Mouse (Mus musculus): ENCODE data around the gene Nucb2.

Gene Nucb2

DNA sequence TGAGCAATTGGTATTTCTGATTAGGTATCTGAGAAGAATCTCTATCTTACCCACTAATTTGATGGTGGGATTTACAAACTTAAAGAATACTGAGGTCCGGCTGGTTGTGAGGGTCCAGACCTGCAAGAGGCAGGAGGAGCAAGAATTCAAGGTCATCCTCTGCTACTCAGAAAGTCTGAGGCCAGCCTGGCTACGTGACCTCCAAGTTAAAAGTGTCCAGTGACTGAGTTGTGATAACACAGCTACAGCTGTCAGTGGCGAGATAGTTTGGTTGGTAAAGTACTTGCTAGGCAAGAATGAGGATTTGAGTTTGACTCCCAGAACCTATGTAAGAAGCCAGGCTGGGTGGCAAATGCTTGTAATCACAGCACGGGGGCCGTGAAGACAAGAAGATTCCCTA is 14.0 kb downstream of the Nucb2 start:
- in situ Hi-C loops (cut with MboI, MseI) = loop anchor here in 1 of 2 experiments (5.0 kb wide), 1 partner anchor 61 kb away; no protein-coding TSS in a partner anchor

DNA sequence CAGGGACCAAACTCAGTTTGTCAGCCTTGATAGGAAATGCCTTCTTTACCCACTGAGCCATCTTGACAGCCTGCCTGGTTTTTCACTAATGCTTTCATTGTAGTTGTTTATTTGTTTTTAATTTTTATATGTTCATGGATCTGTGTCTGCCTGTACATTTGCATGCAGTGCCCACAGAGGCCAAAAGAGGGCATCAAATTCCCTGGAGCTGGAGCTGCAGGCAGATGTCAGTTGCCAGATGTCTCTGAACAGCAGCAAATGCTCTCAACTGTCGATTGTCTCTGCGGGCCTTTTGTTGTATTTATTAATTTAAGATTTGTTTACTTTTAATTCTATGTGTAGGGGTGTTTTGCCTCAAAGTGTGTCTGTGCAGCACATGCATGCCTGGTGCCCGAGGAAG is 15.6 kb downstream of the Nucb2 start:
- in situ Hi-C loops (cut with MboI, MseI) = loop anchor here in 1 of 2 experiments (5.0 kb wide), 1 partner anchor 63 kb away; no protein-coding TSS in a partner anchor

DNA sequence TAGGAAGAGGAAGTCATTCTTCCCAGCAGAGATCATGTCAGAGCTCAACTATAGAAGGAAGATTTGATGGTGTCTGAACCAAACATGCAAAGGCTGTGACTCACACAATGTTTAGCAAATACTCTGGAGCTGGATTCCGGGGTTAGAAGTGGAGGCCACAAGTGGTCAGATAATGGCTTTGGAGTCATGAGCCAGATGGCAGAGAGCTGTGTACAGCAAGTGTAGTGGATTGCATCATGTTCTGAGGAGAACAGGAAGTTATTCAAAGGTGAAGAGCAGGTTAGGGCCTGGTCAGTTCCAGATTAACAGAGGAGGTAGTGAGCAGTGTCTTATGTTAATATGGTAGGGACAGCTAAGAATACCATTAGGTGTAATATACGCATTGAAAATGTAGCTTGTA is 20.4 kb downstream of the Nucb2 start:
- in situ Hi-C loops (cut with MboI, MseI) = no loop called here

DNA sequence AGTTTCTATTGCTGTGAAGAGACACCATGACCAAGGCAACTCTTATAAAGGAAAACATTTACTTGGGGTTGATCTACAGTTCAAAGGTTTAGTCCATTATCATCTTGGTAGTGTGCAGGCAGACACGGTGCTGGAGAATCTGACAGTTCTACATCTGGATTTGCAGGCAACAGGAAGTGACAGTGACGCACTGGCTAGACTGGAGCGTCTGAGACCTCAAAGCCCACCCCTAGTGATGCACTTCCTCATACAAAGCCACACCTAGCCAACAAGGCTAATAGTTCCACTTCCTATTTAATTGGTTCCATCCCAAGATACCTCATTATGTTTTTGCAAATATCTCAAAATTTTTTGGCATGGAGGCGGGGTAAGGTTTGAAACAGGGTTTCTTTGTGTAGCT is 25.6 kb downstream of the Nucb2 start:
- in situ Hi-C loops (cut with MboI, MseI) = loop anchor here in 1 of 2 experiments (5.0 kb wide), 1 partner anchor 83 kb away; no protein-coding TSS in a partner anchor

- in situ Hi-C loops (cut with MboI, MseI) = loop anchor here in 1 of 2 experiments (5.0 kb wide), 1 partner anchor 82 kb away; no protein-coding TSS in a partner anchor
Observed at GRCm38 (mm10) chr7:116530470-116530869, 26.3 kb downstream of the Nucb2 start.

DNA sequence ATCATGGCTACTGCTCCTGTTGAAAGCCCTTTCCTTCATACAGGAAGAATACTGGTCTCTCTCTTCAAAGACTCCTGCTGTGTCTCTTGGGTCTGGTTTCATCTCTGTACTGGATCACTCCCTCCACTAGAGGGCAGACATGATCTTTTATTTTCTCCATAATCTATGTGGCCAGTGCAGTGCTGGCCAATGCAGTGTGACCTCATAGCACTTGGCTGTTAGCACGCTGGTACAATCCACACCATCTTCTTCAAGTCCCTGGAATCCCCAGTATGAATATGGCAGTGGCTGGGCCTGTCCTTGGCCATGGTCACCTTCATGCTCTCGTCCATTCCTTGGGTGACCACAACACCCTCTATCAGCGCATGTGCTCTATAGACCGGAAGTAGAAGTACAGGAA is 27.1 kb downstream of the Nucb2 start:
- in situ Hi-C loops (cut with MboI, MseI) = loop anchor here in 1 of 2 experiments (5.0 kb wide), 1 partner anchor 81 kb away; no protein-coding TSS in a partner anchor

DNA sequence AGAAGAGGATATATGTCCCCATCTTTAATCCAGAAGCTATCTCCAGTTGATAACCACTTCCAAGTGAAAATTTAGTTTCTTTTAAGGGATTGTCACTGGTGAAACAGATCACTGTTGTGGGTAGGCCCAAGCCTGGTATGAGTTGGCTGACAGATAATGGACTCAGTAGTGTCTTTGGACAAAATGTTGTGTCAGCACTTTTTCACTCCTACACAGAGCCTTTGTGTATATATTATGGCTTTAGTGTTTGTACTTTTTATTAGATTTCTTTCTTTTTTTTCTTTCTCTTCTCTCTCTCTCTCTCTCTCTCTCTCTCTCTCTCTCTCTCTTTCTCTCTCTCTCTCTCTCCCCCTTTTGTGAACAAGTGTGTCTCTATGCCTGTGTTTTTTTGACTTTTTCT is 52.7 kb downstream of the Nucb2 start:
- in situ Hi-C loops (cut with MboI, MseI) = no loop called here

DNA sequence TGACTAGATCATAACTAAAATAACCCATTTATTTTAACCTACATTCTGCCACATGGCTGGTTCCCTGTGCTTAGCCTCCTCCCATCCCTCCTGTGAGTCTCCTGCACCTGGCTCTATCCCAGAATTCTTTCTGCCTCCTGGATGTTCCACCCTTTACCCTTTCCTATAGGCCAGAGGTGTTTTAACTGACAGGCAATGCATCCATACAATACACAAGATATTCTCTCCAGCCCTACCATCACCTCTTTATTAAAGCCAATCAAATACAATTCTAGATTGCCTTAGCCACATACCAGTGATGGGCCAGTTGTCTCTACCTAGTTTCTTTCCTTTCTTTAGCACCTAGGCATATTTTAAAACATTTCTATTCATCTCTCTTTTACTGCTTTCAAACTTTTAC is 70.4 kb downstream of the Nucb2 start:
- in situ Hi-C loops (cut with MboI, MseI) = no loop called here
